Mouse (Mus musculus) midbrain, embryonic 16.5 days (tissue): Measurements from ENCODE around the gene Olfr283. TPM values are rescaled to one million over a fixed set of nuclear protein-coding genes. Genes with fewer than 3 reads are reported as not detected.

ENCODE experiments used
- ATAC-seq: fragments of 200-750 bp; cut with Nextera tagmentation; 2 replicates; pipeline ENCODE4 v1.8.0; 2017; ENCODE audit warnings: moderate TSS enrichment
- H3K27ac ChIP-seq: fragments of 300-500 bp; sonication (generic); 2 replicates; pipeline ENCODE4 v1.5.1; 2014; ENCODE audit warnings: mild to moderate bottlenecking, low read length, mixed read lengths
- H3K27me3 ChIP-seq: fragments of 300-500 bp; sonication (generic); 2 replicates; pipeline ENCODE4 v1.6.1; 2014; ENCODE audit warnings: low read depth, low read length, mixed read lengths; ENCODE audit not compliant: control insufficient read depth, insufficient read depth
- H3K36me3 ChIP-seq: fragments of 300-500 bp; sonication (generic); 2 replicates; pipeline ENCODE4 v1.6.1; 2014; ENCODE audit warnings: mild to moderate bottlenecking, low read length, moderate library complexity, mixed read lengths; ENCODE audit not compliant: control insufficient read depth, insufficient read depth
- H3K4me1 ChIP-seq: fragments of 300-500 bp; sonication (generic); 2 replicates; pipeline ENCODE4 v1.6.1; 2014; ENCODE audit warnings: mild to moderate bottlenecking, low read length, mixed read lengths; ENCODE audit not compliant: control insufficient read depth, insufficient read depth
- H3K4me2 ChIP-seq: fragments of 300-500 bp; sonication (generic); 2 replicates; pipeline ENCODE4 v1.6.1; 2014; ENCODE audit warnings: mild to moderate bottlenecking, low read length, mixed read lengths
- H3K4me3 ChIP-seq: fragments of 300-500 bp; sonication (generic); 2 replicates; pipeline ENCODE4 v1.5.1; 2014; ENCODE audit warnings: low read depth, mild to moderate bottlenecking, low read length, moderate library complexity, mixed read lengths
- H3K9ac ChIP-seq: fragments of 300-500 bp; sonication (generic); 2 replicates; pipeline ENCODE4 v1.6.1; 2014; ENCODE audit warnings: low read depth, low read length, mixed read lengths
- H3K9me3 ChIP-seq: fragments of 300-500 bp; sonication (generic); replicated peaks from 2 replicates; pipeline ENCODE4 v1.6.1; 2014; ENCODE audit warnings: mild to moderate bottlenecking, low read length, mixed read lengths; ENCODE audit not compliant: control insufficient read depth, poor library complexity, severe bottlenecking
- WGBS: fragments of 180-500 bp; shearing (Covaris S2); extraction: QIAGEN DNeasy Blood & Tissue Kit; methylation state at CpG from one replicate; pipeline ENCODE4 v1.1.7; 2014; 5-methylcytosine and 5-hydroxymethylcytosine counted together
- polyA plus RNA-seq: library from polyadenylated mRNA; unstranded; fragments of >200 nt; fragmentation: Nextera tagmentation; extraction: Ambion mirVana; gene quantifications from 2 replicates; pipeline ENCODE4 v1.2.1, GENCODE M21; 2015

Olfr283 gene
- polyA plus RNA-seq, 1 experiment from 2014 or later = not detected

DNA sequence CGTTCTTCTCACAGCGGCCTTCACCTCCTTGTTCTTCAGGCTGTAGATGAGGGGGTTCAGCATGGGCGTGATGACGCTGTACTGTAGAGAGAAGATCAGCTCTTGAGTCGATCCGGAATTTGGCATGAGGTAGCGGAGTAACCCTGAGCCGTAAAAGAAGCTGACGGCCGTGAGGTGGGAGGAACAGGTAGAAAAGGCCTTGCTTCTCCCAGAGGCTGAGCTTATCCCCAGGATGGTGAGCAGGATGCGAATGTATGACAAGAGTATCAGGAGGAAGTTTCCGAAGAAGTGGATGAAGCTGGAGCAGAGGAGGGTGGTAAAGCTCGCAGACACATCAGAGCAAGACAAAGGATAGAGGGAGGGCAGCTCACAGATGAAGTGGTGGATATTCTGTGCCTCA lies 2.5 kb downstream of the Olfr283 start:
- H3K27me3 ChIP-seq = no peaks in the 10 kb centered on the region
- H3K9me3 ChIP-seq = no peaks in the 10 kb centered on the region
- H3K4me1 ChIP-seq = no peaks in the 10 kb centered on the region
- H3K4me3 ChIP-seq = no peak overlapping the region
- H3K4me2 ChIP-seq = no peak overlapping the region
- ATAC-seq = no peak
- no peak overlapping the region for H3K9ac ChIP-seq
- H3K27ac ChIP-seq = no peak overlapping the region
- 92% methylated on average over 13 of the region's 13 CpGs for WGBS
- H3K36me3 ChIP-seq = no peaks in the 10 kb centered on the region

DNA sequence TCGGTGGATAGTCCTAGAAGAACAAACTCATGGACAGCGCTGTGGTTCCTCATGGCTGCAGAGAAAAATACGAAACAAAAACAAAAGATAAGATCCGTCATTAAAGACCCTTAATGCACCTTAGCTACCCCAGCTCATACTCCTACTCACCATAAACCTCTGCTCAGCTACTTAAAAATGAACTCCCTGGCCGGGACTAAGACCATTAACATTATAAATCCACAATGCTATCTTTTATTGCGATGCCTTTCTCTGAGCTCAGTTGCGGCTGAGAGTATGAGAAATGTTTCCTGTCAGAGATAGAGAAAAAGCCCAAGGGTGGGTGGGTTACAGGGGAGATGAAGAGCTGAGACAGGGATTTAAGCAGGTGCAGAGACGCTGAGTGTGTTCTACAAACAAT lies 39.9 kb downstream of the Olfr283 start, which contains the start of gene Olfr284:
Gene Olfr284 (minus strand): TSS at position 101 of the 400 bp plus-strand sequence.
- no peak for ATAC-seq
- 90% methylated on average over 8 of the region's 8 CpGs for WGBS
- no peaks in the 10 kb centered on the region for H3K36me3 ChIP-seq
- H3K27ac ChIP-seq = no peak within 1 kb of the TSS
- H3K4me1 ChIP-seq = no peaks in the 10 kb centered on the region
- H3K9me3 ChIP-seq = no peaks in the 10 kb centered on the region
- no peak within 1 kb of the TSS for H3K4me2 ChIP-seq
- H3K4me3 ChIP-seq = no peak within 1 kb of the TSS
- no peak within 1 kb of the TSS for H3K9ac ChIP-seq
- H3K27me3 ChIP-seq = no peaks in the 10 kb centered on the region

Other genes with a start within 250 kb of the Olfr283 start
- gene Asb8, start 215.3 kb downstream of the Olfr283 start, polyA plus RNA-seq = 60.2 and 63.5 TPM in 2 replicates
- 118 and 146 TPM in 2 replicates for gene Ccdc184, start 213.8 kb downstream of the Olfr283 start, polyA plus RNA-seq
- not detected in 2 replicates for gene Olfr288, start 185.4 kb downstream of the Olfr283 start, polyA plus RNA-seq
- not detected in 2 replicates for gene Gm44579, start 160.0 kb downstream of the Olfr283 start, polyA plus RNA-seq
- gene Olfr287, start 159.9 kb downstream of the Olfr283 start, polyA plus RNA-seq = 0.16 and 0.20 TPM in 2 replicates
- gene Olfr286, start 146.5 kb downstream of the Olfr283 start, polyA plus RNA-seq = not detected in 2 replicates
- gene H1fnt, start 123.7 kb downstream of the Olfr283 start, polyA plus RNA-seq = not detected in 2 replicates
- 13.3 and 14.4 TPM in 2 replicates for gene Zfp641, start 84.8 kb downstream of the Olfr283 start, polyA plus RNA-seq
- not detected in 2 replicates for gene Olfr285, start 63.6 kb downstream of the Olfr283 start, polyA plus RNA-seq
- gene Olfr284, start 40.0 kb downstream of the Olfr283 start, polyA plus RNA-seq = not detected in 2 replicates
- not detected in 2 replicates for gene Olfr282, start 50.3 kb upstream of the Olfr283 start, polyA plus RNA-seq
- gene Olfr281, start 71.6 kb upstream of the Olfr283 start, polyA plus RNA-seq = not detected in 2 replicates
- gene OR5BS1P, start 89.0 kb upstream of the Olfr283 start, polyA plus RNA-seq = not detected in 2 replicates
- gene Lalba, start 101.8 kb upstream of the Olfr283 start, polyA plus RNA-seq = not detected in 2 replicates
- gene Olfr279, start 111.5 kb upstream of the Olfr283 start, polyA plus RNA-seq = not detected in 2 replicates
- 106 and 113 TPM in 2 replicates for gene Kansl2, start 153.3 kb upstream of the Olfr283 start, polyA plus RNA-seq
- gene Ccnt1, start 190.0 kb upstream of the Olfr283 start, polyA plus RNA-seq = 65.3 and 73.1 TPM in 2 replicates
- not detected in 2 replicates for gene 4930415O20Rik, start 190.1 kb upstream of the Olfr283 start, polyA plus RNA-seq
- 9.9 and 10.2 TPM in 2 replicates for gene Adcy6, start 229.1 kb upstream of the Olfr283 start, polyA plus RNA-seq
- 198 and 205 TPM in 2 replicates for gene Cacnb3, start 249.9 kb upstream of the Olfr283 start, polyA plus RNA-seq